Mouse (Mus musculus) adrenal gland, postnatal 4 days (tissue): ENCODE measurements around the gene Rdh5. TPM values are rescaled to one million over a fixed set of nuclear protein-coding genes. Genes with fewer than 3 reads are reported as not detected.

ENCODE experiments used
- DNase-seq, 2 experiments: peaks; one replicate each; pipeline ENCODE4 v3.0.0; 2021 to 2022; ENCODE audit warnings: low spot score in 2 of 2, mixed read lengths in 2 of 2
- total RNA-seq, 2 experiments: library from RNA; stranded (reverse); gene quantifications; 2 replicates each; pipeline ENCODE4 v1.2.3; 2021

Gene Rdh5
- total RNA-seq, 2 experiments from 2014 or later, result 13.5 to 24.2 TPM

DNA sequence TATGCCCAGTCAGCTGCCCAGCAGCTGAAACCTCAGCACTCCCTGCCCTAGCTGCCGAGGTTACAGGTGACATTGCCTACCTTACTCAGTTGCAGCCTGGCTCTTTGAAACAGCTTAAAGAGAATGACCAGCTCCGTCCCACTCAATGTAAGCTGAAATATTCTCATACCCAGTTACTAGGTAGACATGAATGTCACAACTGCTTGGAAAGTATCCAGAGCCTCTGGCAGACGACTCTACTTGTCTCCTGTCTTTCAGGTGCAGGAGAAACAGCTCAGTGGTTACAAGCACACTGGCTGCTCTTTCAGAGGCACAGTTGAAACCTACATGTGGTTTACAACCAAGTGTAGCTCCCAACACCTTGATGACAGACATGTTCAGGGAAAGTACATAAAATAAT lies 52.3 kb downstream of the Rdh5 start:
- DNase-seq, result no peak

DNA sequence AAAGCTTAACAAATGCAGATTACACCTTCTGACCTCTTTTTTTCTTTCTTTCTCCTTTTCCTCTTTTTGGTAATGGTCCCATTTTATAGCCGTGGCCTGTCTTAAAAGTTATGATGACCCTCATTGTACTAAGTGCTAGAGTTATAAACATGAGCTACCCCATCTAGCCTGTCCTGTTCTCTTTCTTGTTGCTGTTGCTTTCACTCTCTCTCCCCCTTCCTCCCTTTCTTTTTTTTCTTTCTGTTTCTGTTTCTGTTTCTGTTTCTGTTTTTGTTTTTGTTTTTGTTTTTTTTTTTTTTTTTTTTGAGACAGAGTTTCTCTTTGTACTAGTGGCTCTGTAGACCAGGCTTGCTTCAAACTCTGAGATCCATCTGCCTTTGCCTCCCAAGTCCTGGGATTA lies 56.2 kb downstream of the Rdh5 start:
- no peak for DNase-seq

DNA sequence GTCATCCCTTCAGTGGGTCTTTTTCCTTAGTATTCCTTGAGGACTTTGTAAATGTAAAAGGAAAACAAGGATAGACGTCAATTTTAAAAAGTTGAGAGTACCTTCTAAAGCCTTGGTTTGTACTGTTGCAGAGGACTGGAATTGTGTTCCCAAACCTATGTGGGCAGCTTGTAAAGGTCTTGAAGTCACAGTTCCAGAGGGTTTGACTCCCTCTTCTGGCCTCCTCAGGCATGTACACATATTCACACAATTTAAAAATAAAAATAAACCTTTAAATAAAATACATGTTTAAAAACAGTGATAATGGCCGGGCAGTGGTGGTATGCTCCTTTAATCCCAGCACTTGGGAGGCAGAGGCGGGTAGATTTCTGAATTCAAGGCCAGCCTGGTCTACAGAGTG lies 56.6 kb downstream of the Rdh5 start:
- DNase-seq, result no peak

Other genes with a start within 250 kb of the Rdh5 start
- 10 to 100 TPM; 18.7 to 22.7 TPM for gene Suox, start 248.8 kb downstream of the Rdh5 start, total RNA-seq
- 100 to 1,000 TPM; 113 to 115 TPM for gene Rab5b, start 226.6 kb downstream of the Rdh5 start, total RNA-seq
- gene Pmel, start 218.7 kb downstream of the Rdh5 start, total RNA-seq, result 1 to 10 TPM; 2.0 to 2.6 TPM
- gene Cdk2, start 217.9 kb downstream of the Rdh5 start, total RNA-seq, result 10 to 100 TPM; 46.8 to 50.3 TPM
- 10 to 100 TPM; 10.9 to 11.8 TPM for gene Dgka, start 178.0 kb downstream of the Rdh5 start, total RNA-seq
- gene Pym1, start 175.0 kb downstream of the Rdh5 start, total RNA-seq, result 10 to 100 TPM; 39.7 to 40.1 TPM
- 10 to 100 TPM; 23.8 to 29.2 TPM for gene Mmp19, start 132.0 kb downstream of the Rdh5 start, total RNA-seq
- gene Dnajc14, start 118.8 kb downstream of the Rdh5 start, total RNA-seq, result 10 to 100 TPM; 76.6 to 80.8 TPM
- gene Tmem198b, start 118.5 kb downstream of the Rdh5 start, total RNA-seq, result 10 to 100 TPM; 18.0 to 19.5 TPM
- 10 to 100 TPM; 52.2 to 64.4 TPM for gene Sarnp, start 105.6 kb downstream of the Rdh5 start, total RNA-seq
- gene Ormdl2, start 101.2 kb downstream of the Rdh5 start, total RNA-seq, result 10 to 100 TPM; 31.6 to 32.4 TPM
- gene Gdf11, start 31.2 kb downstream of the Rdh5 start, total RNA-seq, result 1 to 10 TPM; 5.1 to 8.9 TPM
- gene Cd63, start 21.9 kb downstream of the Rdh5 start, total RNA-seq, result 100 to 1,000 TPM; 304 to 317 TPM
- gene Bloc1s1, start 1.1 kb upstream of the Rdh5 start, total RNA-seq, result 100 to 1,000 TPM; 158 to 168 TPM
- gene Itga7, start 10.9 kb upstream of the Rdh5 start, total RNA-seq, result 10 to 100 TPM; 13.9 to 17.2 TPM
- gene Mettl7b, start 38.1 kb upstream of the Rdh5 start, total RNA-seq, result 10 to 100 TPM in 1 of 2 experiments, 1 to 10 TPM in 1; 5.4 to 10.0 TPM
- not detected for gene Olfr9, start 66.5 kb upstream of the Rdh5 start, total RNA-seq
- not detected for gene Olfr763, start 87.9 kb upstream of the Rdh5 start, total RNA-seq
- not detected for gene Olfr764-ps1, start 117.0 kb upstream of the Rdh5 start, total RNA-seq
- gene Olfr765, start 127.1 kb upstream of the Rdh5 start, total RNA-seq, result not detected
- not detected for gene Olfr766-ps1, start 146.1 kb upstream of the Rdh5 start, total RNA-seq
- not detected for gene Olfr767, start 160.0 kb upstream of the Rdh5 start, total RNA-seq
- not detected for gene Olfr768, start 176.5 kb upstream of the Rdh5 start, total RNA-seq
- gene Olfr769, start 195.0 kb upstream of the Rdh5 start, total RNA-seq, result not detected
- gene Olfr770, start 216.1 kb upstream of the Rdh5 start, total RNA-seq, result not detected
- not detected for gene Olfr771, start 241.9 kb upstream of the Rdh5 start, total RNA-seq